Mouse (Mus musculus): ENCODE measurements around the gene Kcna10. TPM values are rescaled to one million over a fixed set of nuclear protein-coding genes. Genes with fewer than 3 reads are reported as not detected.

Kcna10 gene
- polyA plus RNA-seq, 1 experiment, result not detected

- no peak for DNase-seq (ENCODE audit: low read depth, low spot score)
- 32% methylated on average over 2 of the region's 2 CpGs for WGBS
Observed at GRCm38 (mm10) chr3:107233945-107234344, 51.1 kb downstream of the Kcna10 start.

- 65% methylated on average over 2 of the region's 2 CpGs for WGBS
- no peak for DNase-seq (ENCODE audit: low read depth, low spot score)
Observed at GRCm38 (mm10) chr3:107238051-107238450, 55.2 kb downstream of the Kcna10 start.

- WGBS, result 71% methylated on average over 8 of the region's 8 CpGs
- no peak for DNase-seq (ENCODE audit: low read depth, low spot score)
Observed at GRCm38 (mm10) chr3:107238471-107238980, 55.7 kb downstream of the Kcna10 start.

- WGBS, result 83% methylated on average over 9 of the region's 9 CpGs
- no peak for DNase-seq (ENCODE audit: low read depth, low spot score)
Observed at GRCm38 (mm10) chr3:107239607-107240006, 56.8 kb downstream of the Kcna10 start, which contains the start of gene Prok1. Gene Prok1 (minus strand): TSS chr3:107239707.

GRCm38 (mm10) chr3:107241389-107242094, 58.7 kb downstream of the Kcna10 start:
- DNase-seq (ENCODE audit: low read depth, low spot score), result no peak
- WGBS, result 39% methylated on average over 14 of the region's 14 CpGs

Other genes with a start within 250 kb of the Kcna10 start
- 0.73 and 3.4 TPM in 2 replicates for gene Kcna3, start 146.9 kb upstream of the Kcna10 start, polyA plus RNA-seq (2012; rRNA removed)
- gene Kcna2, start 81.9 kb upstream of the Kcna10 start, polyA plus RNA-seq (2012; rRNA removed), result 0.71 and 0.99 TPM in 2 replicates
- gene Cym, start 38.7 kb downstream of the Kcna10 start, polyA plus RNA-seq (2012; rRNA removed), result 0.10 and 1.4 TPM in 2 replicates
- gene A630076J17Rik, start 47.6 kb downstream of the Kcna10 start, polyA plus RNA-seq (2012; rRNA removed), result not detected in 2 replicates
- gene Prok1, start 56.7 kb downstream of the Kcna10 start, polyA plus RNA-seq (2012; rRNA removed), result 0.11 TPM in 1 of 2 replicates, not detected in the other
- gene Lamtor5, start 95.8 kb downstream of the Kcna10 start, polyA plus RNA-seq (2012; rRNA removed), result 117 and 129 TPM in 2 replicates
- gene Slc16a4, start 108.2 kb downstream of the Kcna10 start, polyA plus RNA-seq (2012; rRNA removed), result 0.05 and 0.19 TPM in 2 replicates
- gene Rbm15, start 150.6 kb downstream of the Kcna10 start, polyA plus RNA-seq (2012; rRNA removed), result 4.3 and 6.9 TPM in 2 replicates